Mouse (Mus musculus) intestine, embryonic 15.5 days (tissue): ENCODE measurements around the gene Cdc42ep2. TPM values are rescaled to one million over a fixed set of nuclear protein-coding genes. Genes with fewer than 3 reads are reported as not detected.

ENCODE experiments used
- ATAC-seq: fragments of 200-750 bp; cut with Nextera tagmentation; 2 replicates; pipeline ENCODE4 v1.8.0; 2017; ENCODE audit warnings: moderate TSS enrichment, moderate library complexity
- H3K27ac ChIP-seq: fragments of 300-500 bp; sonication (generic); 2 replicates; pipeline ENCODE4 v1.5.1; 2015; ENCODE audit warnings: mild to moderate bottlenecking, inconsistent platforms
- H3K27me3 ChIP-seq: fragments of 300-500 bp; sonication (generic); replicated peaks from 2 replicates; pipeline ENCODE4 v1.6.1; 2015; ENCODE audit warnings: inconsistent platforms
- H3K36me3 ChIP-seq: fragments of 300-500 bp; sonication (generic); 2 replicates; pipeline ENCODE4 v1.6.1; 2015; ENCODE audit warnings: inconsistent platforms
- H3K4me1 ChIP-seq: fragments of 300-500 bp; sonication (generic); replicated peaks from 2 replicates; pipeline ENCODE4 v1.6.1; 2015; ENCODE audit warnings: inconsistent platforms
- H3K4me2 ChIP-seq: fragments of 300-500 bp; sonication (generic); replicated peaks from 2 replicates; pipeline ENCODE4 v1.6.1; 2015; ENCODE audit warnings: mild to moderate bottlenecking, inconsistent platforms
- H3K4me3 ChIP-seq: fragments of 300-500 bp; sonication (generic); replicated peaks from 2 replicates; pipeline ENCODE4 v1.5.1; 2015; ENCODE audit warnings: inconsistent platforms
- H3K9ac ChIP-seq: fragments of 300-500 bp; sonication (generic); 2 replicates; pipeline ENCODE4 v1.6.1; 2015; ENCODE audit warnings: inconsistent platforms
- H3K9me3 ChIP-seq: fragments of 300-500 bp; sonication (generic); 2 replicates; pipeline ENCODE4 v1.6.1; 2016; ENCODE audit warnings: inconsistent platforms
- WGBS: fragments of 180-500 bp; shearing (Covaris S2); methylation state at CpG from one replicate; pipeline ENCODE4 v1.1.7; 2015; 5-methylcytosine and 5-hydroxymethylcytosine counted together
- polyA plus RNA-seq: library from polyadenylated mRNA; unstranded; fragments of >200 nt; fragmentation: Nextera tagmentation; extraction: Ambion mirVana; gene quantifications from 2 replicates; pipeline ENCODE4 v1.2.1, GENCODE M21; 2015

Cdc42ep2 gene
- polyA plus RNA-seq, 1 experiment from 2014 or later, result 12.4 TPM

GRCm38 (mm10) chr19:5879735-5880134 lies 44.9 kb downstream of the Cdc42ep2 start:
- Histone ChIP-seq H3K9ac (no peak overlapping the region), H3K27ac (no peak overlapping the region), H3K9me3 (no peaks in the 10 kb centered on the region), H3K27me3 (no peaks in the 10 kb centered on the region), H3K4me3 (no peak overlapping the region), H3K36me3 (no peaks in the 10 kb centered on the region), H3K4me1 (peaks cover 9% of the 10 kb centered on the region), H3K4me2 (no peak overlapping the region)
- WGBS, result 91% methylated on average over 7 of the region's 7 CpGs
- no peak for ATAC-seq

- no peak overlapping the region for H3K9ac ChIP-seq
- no peaks in the 10 kb centered on the region for H3K27me3 ChIP-seq
- H3K27ac ChIP-seq, result no peak overlapping the region
- H3K9me3 ChIP-seq, result no peaks in the 10 kb centered on the region
- WGBS, result 75% methylated on average over 3 of the region's 3 CpGs
- no peak for ATAC-seq
- no peaks in the 10 kb centered on the region for H3K36me3 ChIP-seq
- peak overlapping the region; percentile 40; the same call in 1 of the 2 replicates for H3K4me2 ChIP-seq
- peaks cover 15% of the 10 kb centered on the region for H3K4me1 ChIP-seq
- H3K4me3 ChIP-seq, result no peak overlapping the region
Measured at GRCm38 (mm10) chr19:5878916-5879315, 45.7 kb downstream of the Cdc42ep2 start.

GRCm38 (mm10) chr19:5878362-5878722 lies 46.3 kb downstream of the Cdc42ep2 start:
- Histone ChIP-seq H3K4me3 (no peak overlapping the region; the same call in 1 of the 2 replicates), H3K27ac (0 out of 2 replicates have a peak overlapping the region, but pooled peaks have one; percentile 56), H3K4me2 (peak overlapping the region; percentile 40), H3K9me3 (no peaks in the 10 kb centered on the region), H3K36me3 (no peaks in the 10 kb centered on the region), H3K4me1 (peaks cover 20% of the 10 kb centered on the region), H3K9ac (no peak overlapping the region), H3K27me3 (no peaks in the 10 kb centered on the region)
- no peak for ATAC-seq
- WGBS, result 55% methylated on average over 7 of the region's 7 CpGs

GRCm38 (mm10) chr19:5877618-5878361 lies 46.8 kb downstream of the Cdc42ep2 start, which contains the start of gene Slc25a45:
Slc25a45 (plus strand) TSS chr19:5877808.
- no peaks in the 10 kb centered on the region for H3K27me3 ChIP-seq
- H3K36me3 ChIP-seq, result 0 out of 2 replicates have a peak, but pooled peaks cover under 1% of the 10 kb centered on the region
- H3K9me3 ChIP-seq, result no peaks in the 10 kb centered on the region
- H3K4me3 ChIP-seq, result peak within 1 kb of the TSS; percentile 6; the same call in 1 of the 2 replicates
- peak; percentile 51; the same call in 1 of the 2 replicates for ATAC-seq
- H3K4me1 ChIP-seq, result peaks cover 26% of the 10 kb centered on the region
- H3K4me2 ChIP-seq, result peak within 1 kb of the TSS; percentile 40
- H3K27ac ChIP-seq, result peak within 1 kb of the TSS; percentile 56
- H3K9ac ChIP-seq, result 0 out of 2 replicates have a peak within 1 kb of the TSS, but pooled peaks have one; percentile 20
- 46% methylated on average over 15 of the region's 15 CpGs for WGBS

GRCm38 (mm10) chr19:5874969-5875480 lies 49.6 kb downstream of the Cdc42ep2 start, which contains the start of gene Frmd8:
Frmd8 (minus strand) TSS chr19:5875274.
- 0% methylated on average over 37 of the region's 37 CpGs for WGBS
- H3K27ac ChIP-seq, result peak within 1 kb of the TSS; percentile 59; the same call in 1 of the 2 replicates
- peak within 1 kb of the TSS; percentile 79 for H3K4me3 ChIP-seq
- 0 out of 2 replicates have a peak, but pooled peaks cover 7% of the 10 kb centered on the region for H3K36me3 ChIP-seq
- H3K27me3 ChIP-seq, result no peaks in the 10 kb centered on the region
- H3K9me3 ChIP-seq, result no peaks in the 10 kb centered on the region
- H3K4me1 ChIP-seq, result peaks cover 45% of the 10 kb centered on the region
- H3K4me2 ChIP-seq, result peak within 1 kb of the TSS; percentile 73
- peak; percentile 90 for ATAC-seq
- H3K9ac ChIP-seq, result peak within 1 kb of the TSS; percentile 82

GRCm38 (mm10) chr19:5874391-5874968 lies 50.1 kb downstream of the Cdc42ep2 start:
- ATAC-seq, result no peak
- no peaks in the 10 kb centered on the region for H3K27me3 ChIP-seq
- 5% methylated on average over 13 of the region's 13 CpGs for WGBS
- peak overlapping the region; percentile 73 for H3K4me2 ChIP-seq
- H3K9me3 ChIP-seq, result no peaks in the 10 kb centered on the region
- H3K36me3 ChIP-seq, result peaks cover 10% of the 10 kb centered on the region; the same call in 1 of the 2 replicates
- H3K4me1 ChIP-seq, result peaks cover 45% of the 10 kb centered on the region
- peak overlapping the region; percentile 82 for H3K9ac ChIP-seq
- H3K4me3 ChIP-seq, result peak overlapping the region; percentile 79
- no peak overlapping the region for H3K27ac ChIP-seq

- 83% methylated on average over 19 of the region's 19 CpGs for WGBS
- Histone ChIP-seq H3K9ac (no peak overlapping the region), H3K9me3 (no peaks in the 10 kb centered on the region), H3K27ac (no peak overlapping the region), H3K36me3 (peaks cover 18% of the 10 kb centered on the region), H3K4me2 (peak overlapping the region; percentile 22; the same call in 1 of the 2 replicates), H3K4me1 (peaks cover 44% of the 10 kb centered on the region), H3K27me3 (no peaks in the 10 kb centered on the region), H3K4me3 (no peak overlapping the region)
- ATAC-seq, result no peak
Measured at GRCm38 (mm10) chr19:5872931-5873556, 51.6 kb downstream of the Cdc42ep2 start.

GRCm38 (mm10) chr19:5872528-5872927 lies 52.1 kb downstream of the Cdc42ep2 start:
- Histone ChIP-seq H3K9me3 (no peaks in the 10 kb centered on the region), H3K4me2 (no peak overlapping the region), H3K27me3 (no peaks in the 10 kb centered on the region), H3K36me3 (peaks cover 18% of the 10 kb centered on the region), H3K9ac (no peak overlapping the region), H3K4me1 (peaks cover 43% of the 10 kb centered on the region), H3K4me3 (no peak overlapping the region), H3K27ac (no peak overlapping the region)
- WGBS, result 82% methylated on average over 4 of the region's 4 CpGs
- no peak for ATAC-seq

- Histone ChIP-seq H3K4me2 (peak overlapping the region; percentile 46), H3K4me3 (no peak overlapping the region), H3K27ac (peak overlapping the region; percentile 67), H3K36me3 (peaks cover 18% of the 10 kb centered on the region), H3K27me3 (no peaks in the 10 kb centered on the region), H3K9ac (0 out of 2 replicates have a peak overlapping the region, but pooled peaks have one; percentile 20), H3K4me1 (peaks cover 43% of the 10 kb centered on the region), H3K9me3 (no peaks in the 10 kb centered on the region)
- ATAC-seq, result no peak
- 39% methylated on average over 6 of the region's 6 CpGs for WGBS
Measured at GRCm38 (mm10) chr19:5871683-5872082, 52.9 kb downstream of the Cdc42ep2 start.

- H3K36me3 ChIP-seq, result peaks cover 18% of the 10 kb centered on the region
- H3K27me3 ChIP-seq, result no peaks in the 10 kb centered on the region
- H3K27ac ChIP-seq, result peak overlapping the region; percentile 67
- H3K4me1 ChIP-seq, result peaks cover 43% of the 10 kb centered on the region
- ATAC-seq, result peak; percentile 38
- H3K9ac ChIP-seq, result 0 out of 2 replicates have a peak overlapping the region, but pooled peaks have one; percentile 20
- peak overlapping the region; percentile 46 for H3K4me2 ChIP-seq
- no peaks in the 10 kb centered on the region for H3K9me3 ChIP-seq
- WGBS, result 12% methylated on average over 7 of the region's 7 CpGs
- H3K4me3 ChIP-seq, result no peak overlapping the region
Measured at GRCm38 (mm10) chr19:5871273-5871672, 53.3 kb downstream of the Cdc42ep2 start.

GRCm38 (mm10) chr19:5868096-5868495 lies 56.5 kb downstream of the Cdc42ep2 start:
- H3K9ac ChIP-seq, result no peak overlapping the region
- 0 out of 2 replicates have a peak overlapping the region, but pooled peaks have one; percentile 13 for H3K27ac ChIP-seq
- peaks cover 26% of the 10 kb centered on the region for H3K4me1 ChIP-seq
- no peak overlapping the region for H3K4me3 ChIP-seq
- WGBS, result 72% methylated on average over 6 of the region's 6 CpGs
- H3K9me3 ChIP-seq, result no peaks in the 10 kb centered on the region
- peaks cover 33% of the 10 kb centered on the region for H3K36me3 ChIP-seq
- H3K27me3 ChIP-seq, result no peaks in the 10 kb centered on the region
- peak; percentile 67 for ATAC-seq
- no peak overlapping the region for H3K4me2 ChIP-seq
